Mouse (Mus musculus): Measurements from ENCODE around the gene Sertad3. TPM values are rescaled to one million over a fixed set of nuclear protein-coding genes. Genes with fewer than 3 reads are reported as not detected.

The Sertad3 gene
- polyA plus RNA-seq (2014; fragmentation: Illumina TruSeq; extraction: RNeasy Lipid Tissue Mini Kit (QIAGEN cat#74804); ENCODE audit: low read depth, low replicate concordance), result 2.6 TPM

DNA sequence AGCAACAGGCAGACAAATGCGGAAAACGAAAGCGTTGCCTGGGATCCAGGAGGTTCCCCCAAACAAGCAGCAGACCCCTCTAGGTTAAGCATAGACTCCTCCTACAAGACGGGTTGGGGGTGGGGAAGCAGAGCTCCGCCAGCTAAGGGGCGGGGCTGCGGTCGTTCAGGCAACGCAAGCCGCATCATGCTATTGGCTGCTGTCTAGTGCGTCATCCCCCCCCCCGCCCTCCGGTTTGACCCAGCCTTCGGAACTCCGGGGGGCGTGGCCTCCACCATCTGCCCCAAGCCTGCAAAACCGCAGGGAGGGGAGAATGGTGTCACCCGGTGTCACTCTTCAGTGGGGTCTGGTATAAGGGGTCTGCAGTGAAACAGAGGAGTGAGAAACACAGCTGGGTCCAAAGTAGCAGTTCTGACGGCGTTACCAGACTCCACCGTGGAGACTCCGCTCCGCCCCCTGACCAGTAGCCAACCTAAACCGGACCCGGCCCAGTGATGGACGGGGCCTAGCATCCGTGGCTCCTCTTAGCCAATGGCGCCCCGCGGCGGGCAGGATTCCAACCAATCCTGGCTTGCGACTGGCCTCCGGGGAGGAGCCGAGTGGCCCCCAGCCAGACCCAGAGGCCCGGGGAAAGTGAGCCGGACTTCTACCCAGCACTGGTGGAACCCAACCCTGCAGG is at the start of gene Sertad3:
Gene Sertad3, plus strand, starts transcription at position 613 of the 679 bp plus-strand sequence.

DNA sequence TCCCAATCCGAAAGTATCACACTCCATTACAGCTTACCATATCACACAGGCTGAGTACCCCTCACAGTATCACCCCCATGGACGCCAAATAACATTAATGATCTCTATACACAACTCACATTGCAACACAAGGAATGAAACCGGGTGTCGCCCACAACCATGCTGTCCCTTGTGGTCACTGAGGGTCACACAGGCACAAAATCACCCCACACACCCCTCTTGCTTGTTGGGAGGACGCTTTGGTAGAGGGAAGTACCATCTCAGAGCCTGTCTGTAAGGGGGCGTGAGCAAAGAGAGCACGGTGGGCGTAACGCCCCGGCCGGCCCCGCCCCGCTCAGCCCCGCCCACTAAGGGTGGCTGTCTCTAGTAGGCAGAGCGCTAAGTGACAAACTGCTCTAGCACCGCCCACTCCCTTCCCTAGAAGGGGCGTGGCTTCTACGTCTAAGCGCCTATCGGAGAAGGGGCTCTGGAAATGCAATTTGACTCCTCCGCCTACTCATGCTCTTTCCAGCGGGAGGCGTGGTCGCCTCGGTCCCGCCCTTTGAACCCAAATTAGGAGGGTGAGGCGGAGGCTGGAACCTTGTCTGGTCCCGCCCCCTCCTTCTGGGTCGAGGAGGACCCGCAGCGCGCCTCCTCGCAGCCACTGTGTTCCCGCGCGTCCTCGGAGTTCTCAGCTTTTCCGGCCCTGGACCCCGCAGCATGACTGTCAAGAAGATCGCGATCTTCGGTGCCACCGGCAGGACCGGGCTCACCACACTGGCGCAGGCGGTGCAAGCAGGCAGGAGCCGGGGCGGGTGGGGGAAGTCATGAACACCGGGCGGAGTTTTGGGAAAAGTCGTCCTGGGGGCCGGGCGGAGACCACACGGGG is 25.9 kb upstream of the Sertad3 start, which contains the start of the genes Sptbn4 and Blvrb:
Gene Sptbn4, minus strand, starts transcription at position 268 of the 868 bp plus-strand sequence.
Gene Blvrb, plus strand, starts transcription at position 560 of the 868 bp plus-strand sequence.

DNA sequence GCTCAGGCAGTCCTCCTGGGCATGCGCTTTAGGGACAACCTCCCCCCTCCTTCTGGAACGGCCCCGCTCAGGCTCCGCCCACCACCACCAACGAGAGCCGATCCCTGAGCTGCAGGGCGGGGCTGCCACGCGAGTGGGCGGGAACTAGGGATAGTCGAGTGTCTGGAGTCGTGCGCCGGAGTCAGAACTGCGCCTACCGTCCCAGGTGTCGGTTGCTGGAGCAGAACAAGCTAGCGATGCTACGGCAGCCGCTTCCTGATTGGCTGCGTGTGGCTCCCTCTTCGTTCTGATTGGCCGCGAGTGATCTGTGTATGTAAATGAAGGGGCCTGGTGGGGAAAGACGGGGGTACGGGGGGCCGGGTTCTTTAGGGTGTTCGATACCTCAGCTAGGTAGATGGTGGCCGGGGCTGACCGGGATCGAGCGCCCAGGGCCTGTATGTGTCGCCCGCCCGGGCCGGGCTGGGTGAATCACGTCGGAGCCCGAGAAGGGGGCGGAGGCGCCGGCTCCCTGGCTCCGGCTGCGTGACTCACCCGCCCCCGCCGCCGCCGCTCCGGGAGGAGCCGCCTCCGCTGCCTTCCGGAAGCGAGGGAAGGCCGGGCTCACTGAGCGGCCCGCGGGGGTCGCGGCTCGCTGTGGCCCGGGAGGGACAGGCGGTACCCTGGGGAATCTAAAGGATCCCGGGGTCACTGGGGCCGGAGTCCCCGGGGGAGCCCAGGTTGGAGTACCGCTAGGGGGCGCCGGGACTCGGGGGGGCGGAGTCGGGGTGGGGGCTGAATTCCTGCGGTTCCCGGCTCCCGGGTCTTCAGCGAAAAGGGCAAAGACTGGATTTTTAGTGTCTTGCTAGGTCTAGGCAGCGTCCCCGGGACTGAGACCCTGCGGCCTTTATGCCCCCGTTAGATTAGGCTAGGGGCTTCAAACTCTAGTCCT is 13.5 kb downstream of the Sertad3 start, which contains the start of gene Sertad1:
Gene Sertad1, plus strand, starts transcription at position 141 of the 928 bp plus-strand sequence.

DNA sequence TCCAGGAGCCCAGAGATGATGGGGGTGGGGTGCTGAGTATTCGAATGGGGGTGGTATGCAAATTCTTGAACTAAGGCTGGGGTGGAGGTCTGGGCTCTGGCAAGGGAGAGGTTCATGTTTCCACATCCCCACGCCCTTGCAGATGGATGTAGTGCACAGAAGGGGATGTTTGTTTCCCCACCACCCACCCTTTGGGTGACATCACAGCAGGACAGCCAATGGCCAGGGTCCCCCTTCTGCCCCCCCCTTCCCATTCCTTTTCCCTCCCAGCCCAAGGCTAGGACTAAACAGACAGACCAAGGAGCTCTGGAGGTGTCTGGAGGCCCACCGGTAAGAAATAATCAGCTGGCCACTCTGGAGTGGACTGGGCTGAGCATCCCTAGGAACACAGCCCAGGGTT is 25.5 kb downstream of the Sertad3 start, which contains the start of gene Prx:
Gene Prx, plus strand, starts transcription at position 289 of the 400 bp plus-strand sequence.

DNA sequence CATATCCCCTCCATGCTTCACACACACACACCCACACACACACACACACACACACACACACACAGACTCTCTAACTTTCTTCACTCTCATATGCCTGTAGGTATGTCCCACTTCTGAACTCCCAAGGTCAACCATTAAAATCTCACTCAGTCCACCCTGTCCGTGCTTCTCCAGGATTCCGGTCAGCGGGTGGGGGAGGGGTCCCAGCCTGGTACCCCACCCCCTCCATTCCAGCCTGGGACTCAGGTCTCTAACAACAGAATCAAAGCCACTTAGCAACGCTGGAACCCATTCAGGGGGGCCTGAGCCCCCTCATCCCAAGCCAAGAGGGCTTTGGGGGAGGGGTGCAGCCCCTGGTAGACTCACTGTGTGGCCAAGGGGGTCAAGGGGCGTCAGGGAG is 49.4 kb downstream of the Sertad3 start, which contains the start of gene Hipk4:
Gene Hipk4, plus strand, starts transcription at position 301 of the 400 bp plus-strand sequence.

Other genes with a start within 250 kb of the Sertad3 start
- 2.8 TPM for gene Itpkc, start 245.1 kb upstream of the Sertad3 start, polyA plus RNA-seq (2014; fragmentation: Illumina TruSeq; extraction: RNeasy Lipid Tissue Mini Kit (QIAGEN cat#74804); ENCODE audit: low read depth, low replicate concordance)
- gene Coq8b, start 240.7 kb upstream of the Sertad3 start, polyA plus RNA-seq (2014; fragmentation: Illumina TruSeq; extraction: RNeasy Lipid Tissue Mini Kit (QIAGEN cat#74804); ENCODE audit: low read depth, low replicate concordance), result 0.54 TPM
- gene Numbl, start 215.3 kb upstream of the Sertad3 start, polyA plus RNA-seq (2014; fragmentation: Illumina TruSeq; extraction: RNeasy Lipid Tissue Mini Kit (QIAGEN cat#74804); ENCODE audit: low read depth, low replicate concordance), result 0.50 TPM
- gene Ltbp4, start 136.1 kb upstream of the Sertad3 start, polyA plus RNA-seq (2014; fragmentation: Illumina TruSeq; extraction: RNeasy Lipid Tissue Mini Kit (QIAGEN cat#74804); ENCODE audit: low read depth, low replicate concordance), result 2.3 TPM
- 2.5 TPM for gene Shkbp1, start 117.7 kb upstream of the Sertad3 start, polyA plus RNA-seq (2014; fragmentation: Illumina TruSeq; extraction: RNeasy Lipid Tissue Mini Kit (QIAGEN cat#74804); ENCODE audit: low read depth, low replicate concordance)
- gene Gm20479, start 116.3 kb upstream of the Sertad3 start, polyA plus RNA-seq (2014; fragmentation: Illumina TruSeq; extraction: RNeasy Lipid Tissue Mini Kit (QIAGEN cat#74804); ENCODE audit: low read depth, low replicate concordance), result not detected
- not detected for gene Sptbn4, start 26.1 kb upstream of the Sertad3 start, polyA plus RNA-seq (2014; fragmentation: Illumina TruSeq; extraction: RNeasy Lipid Tissue Mini Kit (QIAGEN cat#74804); ENCODE audit: low read depth, low replicate concordance)
- 1.6 TPM for gene Blvrb, start 25.8 kb upstream of the Sertad3 start, polyA plus RNA-seq (2014; fragmentation: Illumina TruSeq; extraction: RNeasy Lipid Tissue Mini Kit (QIAGEN cat#74804); ENCODE audit: low read depth, low replicate concordance)
- gene Sertad1, start 13.1 kb downstream of the Sertad3 start, polyA plus RNA-seq (2014; fragmentation: Illumina TruSeq; extraction: RNeasy Lipid Tissue Mini Kit (QIAGEN cat#74804); ENCODE audit: low read depth, low replicate concordance), result 1.1 TPM
- gene Prx, start 25.6 kb downstream of the Sertad3 start, polyA plus RNA-seq (2014; fragmentation: Illumina TruSeq; extraction: RNeasy Lipid Tissue Mini Kit (QIAGEN cat#74804); ENCODE audit: low read depth, low replicate concordance), result 0.16 TPM
- 0.38 TPM for gene Hipk4, start 49.5 kb downstream of the Sertad3 start, polyA plus RNA-seq (2014; fragmentation: Illumina TruSeq; extraction: RNeasy Lipid Tissue Mini Kit (QIAGEN cat#74804); ENCODE audit: low read depth, low replicate concordance)
- gene Pld3, start 79.5 kb downstream of the Sertad3 start, polyA plus RNA-seq (2014; fragmentation: Illumina TruSeq; extraction: RNeasy Lipid Tissue Mini Kit (QIAGEN cat#74804); ENCODE audit: low read depth, low replicate concordance), result not detected
- gene 2310022A10Rik, start 79.5 kb downstream of the Sertad3 start, polyA plus RNA-seq (2014; fragmentation: Illumina TruSeq; extraction: RNeasy Lipid Tissue Mini Kit (QIAGEN cat#74804); ENCODE audit: low read depth, low replicate concordance), result 2.4 TPM
- 4.0 TPM for gene Akt2, start 117.8 kb downstream of the Sertad3 start, polyA plus RNA-seq (2014; fragmentation: Illumina TruSeq; extraction: RNeasy Lipid Tissue Mini Kit (QIAGEN cat#74804); ENCODE audit: low read depth, low replicate concordance)
- gene Ttc9b, start 180.1 kb downstream of the Sertad3 start, polyA plus RNA-seq (2014; fragmentation: Illumina TruSeq; extraction: RNeasy Lipid Tissue Mini Kit (QIAGEN cat#74804); ENCODE audit: low read depth, low replicate concordance), result not detected
- 0.54 TPM for gene Map3k10, start 200.8 kb downstream of the Sertad3 start, polyA plus RNA-seq (2014; fragmentation: Illumina TruSeq; extraction: RNeasy Lipid Tissue Mini Kit (QIAGEN cat#74804); ENCODE audit: low read depth, low replicate concordance)
- gene Zfp607b, start 215.6 kb downstream of the Sertad3 start, polyA plus RNA-seq (2014; fragmentation: Illumina TruSeq; extraction: RNeasy Lipid Tissue Mini Kit (QIAGEN cat#74804); ENCODE audit: low read depth, low replicate concordance), result 2.1 TPM